Mouse (Mus musculus): ENCODE data around the gene Piezo1. TPM values are rescaled to one million over a fixed set of nuclear protein-coding genes. Genes with fewer than 3 reads are reported as not detected.

Gene Piezo1
- total and polyA plus RNA-seq, 3 experiments, result 24.9 to 95.3 (median 79.4) TPM

DNA sequence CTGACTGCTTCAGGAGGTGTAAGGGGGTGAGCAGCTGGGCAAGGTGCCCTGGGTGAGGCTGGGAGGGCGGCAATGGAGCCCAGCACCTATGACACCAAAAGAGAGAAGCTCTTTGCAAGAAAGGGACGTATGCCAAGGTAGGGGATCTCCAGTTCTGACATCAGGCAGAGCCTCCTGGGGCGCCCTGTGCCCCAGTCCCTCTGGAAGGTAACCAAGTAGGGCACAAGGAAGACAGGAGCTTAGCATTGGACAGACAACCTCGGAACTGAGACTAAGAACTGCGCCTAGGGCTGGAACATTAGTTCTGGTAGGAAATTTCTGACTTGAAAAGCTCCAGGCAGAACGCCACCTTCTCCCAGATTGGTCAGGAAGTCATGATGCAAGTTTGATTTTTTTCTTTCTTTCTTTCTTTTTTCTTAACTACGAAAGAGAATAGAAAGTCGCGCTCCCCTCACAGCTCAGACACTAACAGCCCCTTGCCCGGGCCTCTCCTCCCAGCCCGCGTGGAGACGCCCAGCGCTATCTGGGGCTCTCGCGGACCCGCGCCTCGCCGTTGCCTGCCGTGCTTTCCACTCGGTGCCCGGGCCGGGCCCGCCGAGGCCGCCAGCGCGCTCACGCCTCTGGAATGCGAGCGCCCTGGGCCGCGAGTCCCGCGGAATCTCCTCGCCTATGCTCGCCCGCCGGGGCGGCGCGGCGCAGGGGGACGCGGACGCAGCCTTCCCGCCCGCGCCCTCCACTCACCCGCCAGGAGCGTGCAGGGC is 715 bp downstream of the Piezo1 start:
- ATAC-seq (ENCODE audit: extremely low read depth, insufficient number of reproducible peaks, low FRiP score, poor library complexity, severe bottlenecking), result no peak
- no peak for TF ChIP-seq GATA2 (IDR thresholded peaks at IDR 0.05; ENCODE audit: borderline replicate concordance, low read depth, low read length)
- Histone ChIP-seq H3K4me3 (ENCODE audit: low read depth, low read length) (peak overlapping the region; percentile 86), H3K36me3 (replicated peaks) (peaks cover 35% of the 10 kb centered on the region), H3K27me3 (ENCODE audit: insufficient read depth, low read length) (no peaks in the 10 kb centered on the region), H3K9me3 (replicated peaks) (no peaks in the 10 kb centered on the region), H3K4me1 (ENCODE audit: insufficient read depth, low read depth, low read length) (peaks cover 71% of the 10 kb centered on the region)
- DNase-seq (ENCODE audit: low spot score), result no peak

GRCm38 (mm10) chr8:122548891-122549439 is 2.2 kb downstream of the Piezo1 start:
- peaks cover 78% of the 10 kb centered on the region for H3K4me1 ChIP-seq (ENCODE audit: insufficient read depth, low read depth, low read length)
- TF ChIP-seq GATA2 (IDR thresholded peaks at IDR 0.05; ENCODE audit: borderline replicate concordance, low read depth, low read length) (no peak), TAL1 (conservative IDR thresholded peaks at IDR 0.05; ENCODE audit: low read depth, low read length) (no peak), POLR2AphosphoS5 (IDR thresholded peaks at IDR 0.05; ENCODE audit: insufficient replicate concordance, low read depth, low read length) (no peak), GATA1 (IDR thresholded peaks at IDR 0.05; ENCODE audit: borderline replicate concordance, low read length) (no peak), CTCF (IDR thresholded peaks at IDR 0.05; ENCODE audit: low read depth, low read length) (no peak)
- H3K4me3 ChIP-seq (ENCODE audit: low read depth, low read length), result peak overlapping the region; percentile 86
- no peaks in the 10 kb centered on the region for H3K27me3 ChIP-seq (ENCODE audit: insufficient read depth, low read length)
- 0 out of 2 replicates have a peak, but pooled peaks cover under 1% of the 10 kb centered on the region for H3K9me3 ChIP-seq (replicated peaks)
- DNase-seq (ENCODE audit: low spot score), result no peak
- ATAC-seq (ENCODE audit: extremely low read depth, insufficient number of reproducible peaks, low FRiP score, poor library complexity, severe bottlenecking), result no peak
- peaks cover 45% of the 10 kb centered on the region for H3K36me3 ChIP-seq (replicated peaks)

DNA sequence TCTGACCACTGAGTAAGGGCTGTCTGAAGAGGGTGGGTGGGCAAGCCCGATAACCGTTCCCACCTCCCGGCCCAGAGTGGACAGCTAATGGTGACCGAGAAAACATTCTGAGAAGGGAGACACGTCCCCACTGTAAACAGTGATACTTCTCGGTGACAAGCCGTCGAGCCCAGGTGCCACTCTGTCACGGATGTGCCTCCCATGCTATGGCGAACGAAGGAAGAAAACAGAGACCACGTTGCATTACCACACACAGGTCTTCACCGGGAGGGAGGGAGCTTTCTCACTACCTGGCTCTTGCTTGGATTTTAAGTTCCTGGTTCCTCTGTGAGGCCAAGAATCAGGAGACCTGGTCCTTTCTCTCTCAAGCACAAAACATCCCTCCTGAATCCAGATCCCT is 2.8 kb downstream of the Piezo1 start:
- H3K4me1 ChIP-seq (ENCODE audit: insufficient read depth, low read depth, low read length), result peaks cover 79% of the 10 kb centered on the region
- DNase-seq (ENCODE audit: low spot score), result no peak
- H3K36me3 ChIP-seq (replicated peaks), result peaks cover 51% of the 10 kb centered on the region
- TF ChIP-seq GATA2 (IDR thresholded peaks at IDR 0.05; ENCODE audit: borderline replicate concordance, low read depth, low read length) (no peak), POLR2AphosphoS5 (IDR thresholded peaks at IDR 0.05; ENCODE audit: insufficient replicate concordance, low read depth, low read length) (no peak), GATA1 (IDR thresholded peaks at IDR 0.05; ENCODE audit: borderline replicate concordance, low read length) (no peak), TAL1 (conservative IDR thresholded peaks at IDR 0.05; ENCODE audit: low read depth, low read length) (no peak), CTCF (IDR thresholded peaks at IDR 0.05; ENCODE audit: low read depth, low read length) (no peak)
- H3K4me3 ChIP-seq (ENCODE audit: low read depth, low read length), result peak overlapping the region; percentile 86
- no peak for ATAC-seq (ENCODE audit: extremely low read depth, insufficient number of reproducible peaks, low FRiP score, poor library complexity, severe bottlenecking)
- no peaks in the 10 kb centered on the region for H3K27me3 ChIP-seq (ENCODE audit: insufficient read depth, low read length)
- H3K9me3 ChIP-seq (replicated peaks), result 0 out of 2 replicates have a peak, but pooled peaks cover 2% of the 10 kb centered on the region

DNA sequence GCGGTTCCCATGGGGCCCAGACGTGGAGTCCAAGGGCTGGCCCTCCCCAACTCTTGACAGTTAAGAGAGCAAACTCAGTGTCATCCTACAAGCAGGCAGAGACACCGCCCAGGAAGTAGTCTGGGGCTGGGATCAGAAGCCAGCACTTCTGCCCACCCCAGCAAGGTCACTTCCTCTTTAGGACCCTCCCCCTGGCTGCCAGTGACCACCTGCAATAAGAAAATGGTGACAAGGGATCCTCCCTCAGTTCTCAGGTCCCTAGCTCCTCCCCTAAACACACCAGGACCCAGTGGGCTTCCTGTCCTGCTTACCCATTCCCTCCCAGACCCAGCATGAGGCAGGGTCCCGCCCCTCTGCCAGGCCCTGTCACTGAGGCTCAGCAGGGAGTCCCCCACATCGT is 3.3 kb downstream of the Piezo1 start:
- DNase-seq (ENCODE audit: low spot score) (peak; percentile 86), ATAC-seq (ENCODE audit: extremely low read depth, insufficient number of reproducible peaks, low FRiP score, poor library complexity, severe bottlenecking) (peak; percentile 76)
- TF ChIP-seq GATA1 (IDR thresholded peaks at IDR 0.05; ENCODE audit: borderline replicate concordance, low read length) (no peak), GATA2 (IDR thresholded peaks at IDR 0.05; ENCODE audit: borderline replicate concordance, low read depth, low read length) (no peak), TAL1 (conservative IDR thresholded peaks at IDR 0.05; ENCODE audit: low read depth, low read length) (no peak), POLR2AphosphoS5 (IDR thresholded peaks at IDR 0.05; ENCODE audit: insufficient replicate concordance, low read depth, low read length) (no peak), CTCF (IDR thresholded peaks at IDR 0.05; ENCODE audit: low read depth, low read length) (no peak)
- 0 out of 2 replicates have a peak, but pooled peaks cover 2% of the 10 kb centered on the region for H3K9me3 ChIP-seq (replicated peaks)
- peaks cover 56% of the 10 kb centered on the region for H3K36me3 ChIP-seq (replicated peaks)
- H3K4me1 ChIP-seq (ENCODE audit: insufficient read depth, low read depth, low read length), result peaks cover 82% of the 10 kb centered on the region
- H3K27me3 ChIP-seq (ENCODE audit: insufficient read depth, low read length), result no peaks in the 10 kb centered on the region
- H3K4me3 ChIP-seq (ENCODE audit: low read depth, low read length), result peak overlapping the region; percentile 86

- H3K4me3 ChIP-seq (ENCODE audit: low read depth, low read length), result peak overlapping the region; percentile 86
- no peak for ATAC-seq (ENCODE audit: extremely low read depth, insufficient number of reproducible peaks, low FRiP score, poor library complexity, severe bottlenecking)
- H3K9me3 ChIP-seq (replicated peaks), result 0 out of 2 replicates have a peak, but pooled peaks cover 2% of the 10 kb centered on the region
- DNase-seq (ENCODE audit: low spot score), result no peak
- H3K36me3 ChIP-seq (replicated peaks), result peaks cover 65% of the 10 kb centered on the region
- no peaks in the 10 kb centered on the region for H3K27me3 ChIP-seq (ENCODE audit: insufficient read depth, low read length)
- peaks cover 88% of the 10 kb centered on the region for H3K4me1 ChIP-seq (ENCODE audit: insufficient read depth, low read depth, low read length)
- TF ChIP-seq CTCF (IDR thresholded peaks at IDR 0.05; ENCODE audit: low read depth, low read length), result no peak
- no peak for TF ChIP-seq TAL1 (conservative IDR thresholded peaks at IDR 0.05; ENCODE audit: low read depth, low read length)
- TF ChIP-seq POLR2AphosphoS5 (IDR thresholded peaks at IDR 0.05; ENCODE audit: insufficient replicate concordance, low read depth, low read length), result no peak
- no peak for TF ChIP-seq GATA1 (IDR thresholded peaks at IDR 0.05; ENCODE audit: borderline replicate concordance, low read length)
- TF ChIP-seq GATA2 (IDR thresholded peaks at IDR 0.05; ENCODE audit: borderline replicate concordance, low read depth, low read length), result no peak
These were observed 4.2 kb downstream of the Piezo1 start for GRCm38 (mm10) chr8:122546811-122547453.

All from G1E (cell line).